Mouse (Mus musculus): ENCODE measurements around the gene Epb41l1.

DNA sequence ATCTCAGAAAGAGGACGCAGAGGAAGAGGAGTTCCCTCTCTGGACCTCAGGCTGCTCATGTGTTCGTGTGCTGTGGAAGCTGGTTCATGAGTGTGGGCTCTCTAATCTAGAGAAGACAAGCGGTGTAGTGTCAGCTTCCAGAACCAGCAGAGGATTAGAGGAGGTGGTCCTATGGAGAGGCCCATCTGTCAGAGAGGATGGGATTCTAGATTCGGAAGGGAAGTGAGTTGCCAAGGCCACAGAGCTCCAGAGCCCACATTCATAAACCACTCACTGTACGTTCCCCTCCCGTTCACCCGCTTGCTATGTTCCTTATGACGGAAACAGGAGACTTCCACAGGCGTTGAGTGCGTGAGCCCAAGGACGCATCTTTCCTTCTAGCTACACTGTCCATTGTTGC lies 16.9 kb downstream of the Epb41l1 start:
- TF ChIP-seq GATA1 (IDR thresholded peaks at IDR 0.05; ENCODE audit: borderline replicate concordance, low read length) (no peak), FLI1 (IDR thresholded peaks at IDR 0.05; ENCODE audit: low read length) (no peak)

Data from megakaryocyte, embryonic 14.5 days (primary cell).